Mouse (Mus musculus): ENCODE measurements around the gene Zfp84.
"Not testable (repeated sequence)": the region's sequence is repeated elsewhere in the genome, so short reads cannot be mapped to it uniquely, and the experiment has no call there.

The Zfp84 gene

DNA sequence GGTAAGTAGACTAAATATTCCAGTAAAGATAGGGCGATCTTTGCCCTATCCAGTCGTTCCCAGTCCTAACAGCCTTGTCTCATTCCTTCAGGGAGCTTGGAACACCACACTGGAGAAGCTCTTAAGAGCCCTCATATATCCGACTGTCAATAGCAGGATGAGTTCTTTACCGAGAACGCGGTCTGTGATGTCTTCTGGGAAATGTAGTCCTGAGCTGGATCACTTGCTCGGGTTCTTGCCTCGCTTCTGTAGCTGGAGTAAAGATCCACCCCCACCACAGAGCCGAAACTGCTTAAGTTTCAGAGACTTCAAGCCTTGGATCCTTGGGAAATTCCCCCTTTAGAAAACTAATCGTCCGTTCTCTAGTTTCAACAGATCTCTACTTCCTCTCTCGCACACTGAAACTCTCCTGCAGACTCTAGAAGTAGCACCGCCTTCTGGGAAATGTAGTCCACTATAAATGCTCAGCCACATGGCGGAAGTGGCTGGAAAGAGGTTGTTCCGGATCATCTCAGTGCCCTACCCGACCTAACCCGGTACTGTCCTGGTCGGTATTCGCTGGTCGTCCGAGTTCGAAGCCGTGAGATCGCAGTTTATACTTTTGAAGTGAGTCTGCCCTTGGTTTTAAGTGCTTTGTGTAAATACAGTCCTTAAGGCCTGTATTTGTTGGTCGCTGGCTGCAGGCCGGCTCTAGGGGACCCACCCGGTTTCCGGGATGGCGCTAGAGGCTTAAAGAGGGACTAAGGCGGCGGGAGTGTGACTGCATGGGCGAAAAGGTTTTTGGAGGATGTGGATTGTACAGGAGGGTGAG is at the start of gene Zfp84:
Gene Zfp84, plus strand, starts transcription at position 463 of the 811 bp plus-strand sequence.
- DNase-seq = peak; percentile 90

DNA sequence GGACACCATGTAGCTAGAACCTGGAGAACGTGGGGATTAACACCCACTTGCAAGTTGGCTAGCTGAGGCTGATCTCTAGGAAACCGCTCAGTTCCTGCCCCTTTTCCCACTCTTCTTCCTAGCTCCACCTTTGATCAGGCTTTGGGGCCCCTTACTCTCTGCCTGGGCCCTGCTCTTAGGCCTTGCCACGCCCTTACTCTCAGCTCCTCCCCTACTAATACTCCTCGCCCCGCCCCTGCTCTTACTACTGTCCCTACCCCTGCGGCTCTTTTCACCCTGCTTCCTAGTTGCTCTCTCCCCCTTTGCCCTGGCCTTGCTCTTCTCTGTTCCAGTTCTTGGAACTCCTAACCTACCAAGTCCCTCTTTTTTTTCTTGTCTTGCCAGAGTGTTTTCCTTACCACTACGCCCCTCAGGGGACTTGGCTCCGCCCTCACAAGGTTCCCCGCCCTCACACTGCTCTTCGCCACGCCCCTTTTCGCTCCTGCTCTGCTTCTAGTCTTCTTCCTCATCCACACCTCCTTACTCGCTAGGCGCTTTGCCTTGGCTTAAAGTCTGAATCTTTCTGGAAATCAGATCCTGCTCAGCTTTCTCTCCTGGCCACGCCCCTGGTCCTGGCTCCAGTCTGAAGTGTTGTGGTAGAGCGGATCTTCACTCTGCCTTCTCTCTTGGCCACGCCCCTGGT is 42.8 kb upstream of the Zfp84 start:
- not testable (repeated sequence) for DNase-seq

DNA sequence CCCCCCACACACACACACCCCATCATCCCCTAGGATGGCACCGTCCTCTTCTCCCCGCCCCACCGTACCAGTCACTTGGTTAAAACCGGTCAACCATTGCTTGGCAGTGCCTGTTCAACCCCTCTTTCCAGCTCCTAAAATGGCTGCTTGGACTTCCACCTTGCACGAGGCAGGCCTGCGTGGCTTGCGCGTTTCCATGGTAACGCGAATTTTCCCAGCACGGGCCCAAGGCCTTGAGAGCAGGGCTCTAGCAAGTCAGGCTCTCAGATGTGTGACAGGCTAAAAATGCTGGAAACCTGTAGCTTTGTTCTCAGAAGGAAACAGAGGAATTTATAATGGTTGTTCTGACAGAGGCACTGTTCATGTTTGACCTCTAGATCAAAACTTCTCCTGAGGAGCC is 41.5 kb upstream of the Zfp84 start, which contains the start of gene Catsperg2:
Gene Catsperg2, minus strand, starts transcription at position 173 of the 400 bp plus-strand sequence.
- peak; percentile 3 to 4 for DNase-seq

GRCm38 (mm10) chr7:29728055-29728454 is 40.3 kb upstream of the Zfp84 start:
- DNase-seq = peak; percentile 7

DNA sequence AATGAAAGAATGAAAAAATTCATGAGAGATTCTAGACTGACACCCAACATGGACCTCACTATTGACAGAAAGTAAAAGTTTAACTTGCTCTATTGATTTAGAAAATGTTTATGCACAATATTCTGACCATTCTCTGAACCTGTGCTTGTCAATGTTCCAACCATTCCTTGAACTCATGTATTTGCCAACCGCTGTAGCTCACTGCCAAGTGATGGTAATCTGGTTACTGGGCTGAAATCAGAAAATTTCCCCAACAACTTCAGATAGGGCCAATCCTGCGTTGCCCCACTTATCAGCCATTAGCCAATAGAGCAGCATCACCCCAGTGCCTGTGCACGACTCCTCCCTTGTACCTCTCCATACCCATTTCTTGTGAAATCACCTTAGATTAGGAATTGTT is 26.1 kb upstream of the Zfp84 start:
- DNase-seq = no peak

DNA sequence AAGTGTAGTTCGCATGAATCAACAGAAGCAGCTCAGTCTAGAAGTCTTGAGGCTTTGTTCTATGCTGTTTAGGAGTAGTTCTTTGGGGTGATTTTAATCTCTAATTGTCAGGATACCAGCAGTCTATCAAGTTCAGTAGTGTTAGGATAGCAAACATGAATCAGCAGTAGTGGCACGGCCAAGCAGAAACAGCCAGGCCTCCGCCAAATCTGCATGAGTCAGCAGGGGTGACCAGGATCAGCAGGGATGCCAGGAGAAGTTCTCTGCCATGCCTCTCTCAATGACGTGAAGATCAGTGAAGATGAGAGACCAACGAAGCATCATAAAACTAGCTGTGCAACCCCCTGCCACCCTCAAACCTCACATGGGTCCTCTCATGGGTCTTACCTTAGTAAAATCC is 7.9 kb upstream of the Zfp84 start:
- no peak for DNase-seq

DNA sequence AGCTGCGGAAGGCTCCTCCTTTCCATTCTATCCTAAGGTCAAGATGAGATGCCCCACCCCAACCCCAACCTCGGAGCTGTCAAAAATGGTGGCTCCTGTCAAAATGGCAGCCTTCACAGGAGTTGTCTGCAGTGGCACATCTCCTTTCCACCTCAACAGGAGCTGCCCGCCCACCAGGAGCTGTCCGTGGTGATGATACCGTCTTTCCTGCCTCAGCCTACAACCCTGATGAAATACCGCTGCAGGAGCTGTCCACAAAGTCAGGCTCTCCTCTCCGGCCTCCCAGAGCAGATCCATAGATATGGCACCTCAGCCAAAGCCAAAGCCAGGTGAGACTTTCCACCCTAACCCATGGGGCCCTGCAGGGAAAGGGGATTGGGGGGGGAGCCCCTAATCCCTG is 3.6 kb upstream of the Zfp84 start:
- no peak for DNase-seq

DNA sequence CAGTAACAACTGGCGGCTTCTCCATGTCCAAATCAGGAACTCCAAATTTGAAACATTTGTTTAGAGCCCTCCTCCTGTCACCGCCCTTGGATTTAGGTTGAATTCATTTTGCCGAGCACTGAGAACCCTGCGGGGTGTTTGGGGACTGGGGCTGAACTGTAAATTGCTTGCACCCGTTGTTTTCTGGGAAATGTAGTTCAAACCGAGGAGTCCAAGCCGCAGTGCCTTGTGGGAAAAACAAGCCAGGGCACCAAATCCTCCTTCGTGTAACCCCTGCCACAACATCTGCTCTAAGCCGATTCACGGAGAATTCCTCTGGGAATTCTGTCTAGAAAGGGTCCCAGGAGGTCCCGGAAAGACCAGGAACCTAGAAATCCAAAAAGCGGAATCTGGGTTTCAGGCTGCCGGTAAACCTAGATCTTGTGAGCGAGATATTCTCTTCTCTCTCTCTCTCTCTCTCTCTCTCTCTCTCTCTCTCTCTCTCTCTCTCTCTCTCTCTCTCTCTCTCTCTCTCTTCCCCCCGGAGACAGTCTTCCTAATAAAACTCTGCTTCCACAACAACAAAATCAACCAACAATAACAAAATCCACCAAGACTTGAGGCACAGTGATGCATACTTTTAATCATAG is 1.2 kb upstream of the Zfp84 start:
- peak; percentile 87 to 91 for DNase-seq

GRCm38 (mm10) chr7:29768980-29769379 is 628 bp downstream of the Zfp84 start:
- DNase-seq = no peak

GRCm38 (mm10) chr7:29773503-29773902 is 5.2 kb downstream of the Zfp84 start:
- no peak for DNase-seq

- no peak for DNase-seq
These were observed 6.0 kb downstream of the Zfp84 start for GRCm38 (mm10) chr7:29774371-29774770.

DNA sequence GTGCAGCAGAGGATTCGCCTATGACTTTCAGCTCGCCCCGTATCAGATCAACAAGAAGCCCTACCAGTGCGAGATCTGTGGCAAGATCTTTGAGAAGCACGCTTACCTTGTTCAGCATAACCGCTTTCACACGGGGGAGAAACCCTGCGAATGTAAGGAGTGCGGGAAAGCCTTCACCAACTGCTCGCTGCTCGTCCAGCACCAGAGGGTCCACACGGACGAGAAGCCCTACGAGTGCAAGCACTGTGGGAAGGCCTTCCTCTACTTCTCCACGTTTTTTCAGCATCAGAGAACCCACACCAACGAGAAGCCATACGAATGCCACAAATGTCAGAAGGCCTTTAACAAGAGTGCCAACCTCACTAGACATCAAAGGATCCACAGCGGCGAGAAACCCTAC is 8.2 kb downstream of the Zfp84 start:
- no peak for DNase-seq

DNA sequence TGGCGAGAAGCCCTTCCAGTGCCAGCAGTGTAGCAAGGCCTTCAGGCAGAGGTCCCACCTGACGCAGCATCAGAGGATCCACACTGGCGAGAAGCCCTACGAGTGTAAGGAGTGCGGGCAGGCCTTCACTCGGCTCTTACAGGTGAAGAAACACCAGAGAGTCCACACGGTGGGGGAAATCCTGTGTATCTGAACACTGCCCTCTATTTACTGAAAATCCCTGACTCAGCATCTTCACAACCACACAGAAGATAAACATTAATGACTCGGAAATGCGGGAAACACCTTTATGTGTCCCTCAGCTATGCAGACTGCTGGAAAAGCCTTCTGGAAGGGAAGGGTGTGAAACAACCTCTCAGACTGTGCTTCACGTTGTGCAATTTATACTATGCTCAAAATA is 9.0 kb downstream of the Zfp84 start:
- no peak for DNase-seq

DNA sequence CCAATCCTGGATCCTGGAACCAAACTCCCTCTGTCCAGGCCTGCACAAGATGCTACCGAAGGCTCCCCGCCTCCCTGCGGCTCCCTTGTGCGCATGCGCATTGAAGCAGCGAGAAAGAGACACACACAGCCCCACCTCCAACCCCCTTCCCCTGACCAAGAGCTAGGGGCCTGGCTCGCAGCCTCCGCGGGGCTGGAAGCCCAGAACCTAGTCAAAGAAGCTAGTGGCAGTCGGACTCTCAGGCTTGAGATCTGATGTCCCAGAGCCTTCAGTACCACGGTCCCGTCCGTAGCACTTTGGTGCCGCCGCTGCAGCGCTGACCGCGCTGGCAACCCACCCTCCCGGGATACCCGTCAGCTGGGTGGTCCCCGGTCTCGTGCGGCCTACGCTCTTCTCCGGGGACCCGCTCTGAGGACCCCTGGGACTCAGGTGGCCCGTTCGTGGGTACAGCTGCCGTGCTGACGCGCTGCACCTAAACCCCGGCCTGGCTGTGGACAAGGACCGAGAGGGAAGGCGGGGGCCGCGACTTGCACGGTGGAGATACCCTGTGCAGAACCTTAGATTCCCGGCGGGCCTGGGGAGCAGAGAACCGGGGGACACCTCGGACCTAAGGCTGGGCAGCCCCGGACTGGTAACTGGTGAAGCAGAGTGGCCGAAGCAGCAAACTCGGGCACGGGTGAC is 15.7 kb downstream of the Zfp84 start, which contains the start of gene Zfp30:
Gene Zfp30, plus strand, starts transcription at position 128 of the 681 bp plus-strand sequence.
- DNase-seq = peak; percentile 93 to 96

DNA sequence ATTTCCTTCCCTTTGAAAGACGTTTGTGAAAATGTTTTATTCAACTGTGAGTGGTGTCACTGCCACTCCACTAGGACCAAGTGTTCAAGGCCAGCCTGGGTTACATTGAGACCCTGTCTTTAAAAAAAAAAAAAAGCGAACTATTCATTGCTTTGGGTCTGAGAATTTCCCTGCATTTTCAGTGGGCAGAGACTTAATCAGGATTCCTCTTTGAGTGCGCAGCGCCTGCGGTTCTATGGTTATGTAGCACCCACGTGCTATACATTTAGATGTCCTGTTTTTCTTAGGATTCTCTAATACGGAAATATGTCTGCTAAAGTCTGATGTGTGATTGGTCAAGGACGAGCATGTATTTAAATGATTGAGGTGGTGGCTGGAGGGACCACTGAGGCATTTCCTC is 16.7 kb downstream of the Zfp84 start:
- DNase-seq = no peak

DNA sequence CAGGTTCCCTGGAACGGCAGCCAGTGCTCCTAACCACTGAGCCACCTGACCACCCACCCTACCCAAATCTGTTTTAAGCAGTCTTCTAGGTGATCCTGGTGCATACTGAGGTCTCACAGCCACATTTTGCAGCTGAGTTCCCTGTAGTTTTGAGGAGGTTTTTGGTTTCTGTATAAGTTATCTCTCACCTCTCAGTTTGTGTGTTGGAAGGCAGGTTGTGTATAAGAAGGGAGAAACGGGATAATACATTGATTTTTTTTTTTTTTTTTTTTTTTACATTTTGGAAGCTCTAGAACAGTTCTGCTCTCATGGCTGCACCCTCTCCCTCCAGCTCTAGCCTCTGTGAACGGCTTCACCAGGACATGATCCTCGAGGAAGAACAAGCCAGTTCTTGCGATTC is 17.5 kb downstream of the Zfp84 start:
- DNase-seq = peak; percentile 25 to 38

GRCm38 (mm10) chr7:29792906-29793305 is 24.6 kb downstream of the Zfp84 start:
- DNase-seq = no peak

- DNase-seq = no peak
These were observed 38.7 kb downstream of the Zfp84 start for GRCm38 (mm10) chr7:29807046-29807445.

GRCm38 (mm10) chr7:29812244-29812643 is 43.9 kb downstream of the Zfp84 start:
- no peak for DNase-seq

DNA sequence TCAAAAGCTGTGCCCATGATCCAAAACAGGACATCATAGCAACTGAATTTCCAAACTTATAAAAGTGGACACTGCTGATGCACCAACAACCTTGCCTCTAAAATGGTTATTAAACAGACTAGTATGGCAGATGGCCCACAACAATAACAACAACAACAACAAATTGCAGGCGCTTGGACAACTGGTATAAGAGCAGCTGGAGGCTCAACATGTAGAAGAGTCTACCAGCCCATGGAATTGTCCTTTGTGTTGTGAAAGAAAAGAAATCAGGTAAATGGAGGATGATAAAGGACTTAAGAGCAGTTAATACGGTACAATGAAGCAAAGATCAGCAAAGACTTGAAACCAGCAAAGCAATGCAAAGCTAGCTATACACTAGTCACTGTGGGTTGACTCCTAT is 46.0 kb downstream of the Zfp84 start:
- DNase-seq = no peak

DNA sequence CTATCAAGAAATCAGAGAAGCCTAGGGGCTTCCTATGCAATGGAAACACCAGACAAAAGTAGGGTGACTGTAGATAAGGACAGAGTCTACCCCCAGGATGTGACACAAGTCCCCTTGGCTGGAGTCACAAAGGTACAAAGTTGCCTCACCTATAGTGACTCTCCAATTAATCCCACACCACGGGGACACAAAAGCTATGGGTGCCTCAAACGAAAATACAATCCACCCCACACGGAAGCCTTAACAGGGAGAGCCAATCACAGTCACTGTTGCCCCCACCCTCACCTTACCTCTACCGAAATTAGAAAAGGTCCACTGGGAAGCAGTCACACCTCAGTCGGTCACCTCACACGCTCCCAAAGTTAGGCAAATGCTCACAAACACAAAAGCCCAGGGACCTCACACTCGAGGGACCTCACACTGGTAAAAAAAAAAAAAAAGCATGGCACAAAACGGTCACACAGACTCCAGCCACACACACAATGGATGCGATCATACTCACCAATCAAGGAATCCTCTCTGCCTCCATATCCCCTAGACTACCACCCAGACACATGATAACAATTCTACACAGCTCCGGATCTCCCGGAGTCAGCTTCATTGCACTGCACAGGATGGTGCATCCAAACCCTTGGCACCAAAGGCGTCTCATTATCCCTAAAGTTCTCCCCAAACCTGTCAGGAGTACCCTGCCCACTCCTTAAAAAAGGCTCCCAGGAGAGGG is 46.9 kb downstream of the Zfp84 start:
- DNase-seq = peak in 1 of 2 experiments; percentile 28

DNA sequence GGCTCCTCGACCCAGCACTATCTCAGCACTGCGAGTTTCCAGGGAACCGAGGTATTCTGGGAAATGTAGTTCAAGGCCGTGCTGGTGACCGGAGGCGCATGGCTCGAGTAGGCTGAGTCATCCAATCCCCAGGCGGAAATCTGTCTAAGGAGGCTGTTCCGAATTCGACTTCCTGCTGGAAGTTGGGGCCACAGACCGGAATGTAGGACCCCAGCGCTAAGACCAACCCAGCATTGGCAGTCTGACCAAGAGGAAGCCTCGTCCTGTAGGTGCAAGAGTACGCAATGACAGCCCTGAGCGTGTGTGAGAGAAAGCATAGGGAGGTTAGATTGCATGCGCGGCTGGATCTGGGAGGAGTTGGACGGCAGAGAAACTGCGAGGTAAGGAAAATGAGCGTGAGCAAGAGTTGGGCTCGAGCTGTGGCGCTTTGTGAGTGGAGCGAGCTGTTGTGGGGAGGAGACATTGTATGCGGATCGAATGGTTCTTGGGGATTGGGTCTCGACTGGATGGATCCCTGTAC is 47.6 kb downstream of the Zfp84 start, which contains the start of gene Zfp790:
Gene Zfp790, plus strand, starts transcription at position 205 of the 520 bp plus-strand sequence.
- peak; percentile 90 to 92 for DNase-seq
